Mouse (Mus musculus) urinary bladder, postnatal 25 days (tissue): ENCODE measurements at regions not wholly inside any gene's neighbourhood (a gene's known extent, or its start where the extent isn't known, plus 50 kb on each side); places are given as distances from the start of the nearest gene placed in this dataset.
"Not testable (repeated sequence)": the region's sequence is repeated elsewhere in the genome, so short reads cannot be mapped to it uniquely, and the experiment has no call there.

Experiments
- DNase-seq: peaks from one replicate; pipeline ENCODE4 v3.0.0; 2022; ENCODE audit warnings: low spot score

DNA sequence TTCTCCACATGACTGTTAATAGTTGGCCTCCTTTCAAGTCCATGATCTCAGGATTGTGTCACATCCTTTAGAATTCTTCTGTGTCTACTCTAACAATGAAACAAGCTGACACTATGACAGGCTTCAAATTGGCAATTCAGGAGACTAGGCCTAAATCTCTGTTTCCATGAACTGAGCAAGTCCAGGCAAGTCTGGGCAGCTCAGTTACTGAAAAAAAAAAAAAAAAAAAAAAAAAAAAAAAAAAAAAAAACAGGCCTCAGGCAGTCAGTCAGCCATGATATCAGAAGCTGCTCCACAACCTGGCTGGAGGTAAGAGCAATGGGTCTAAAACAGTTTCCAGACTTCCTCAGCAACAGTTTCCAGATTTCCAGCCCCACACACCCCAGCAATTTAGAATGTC lies 475.6 kb downstream of the Inhba start:
- DNase-seq = no peak

DNA sequence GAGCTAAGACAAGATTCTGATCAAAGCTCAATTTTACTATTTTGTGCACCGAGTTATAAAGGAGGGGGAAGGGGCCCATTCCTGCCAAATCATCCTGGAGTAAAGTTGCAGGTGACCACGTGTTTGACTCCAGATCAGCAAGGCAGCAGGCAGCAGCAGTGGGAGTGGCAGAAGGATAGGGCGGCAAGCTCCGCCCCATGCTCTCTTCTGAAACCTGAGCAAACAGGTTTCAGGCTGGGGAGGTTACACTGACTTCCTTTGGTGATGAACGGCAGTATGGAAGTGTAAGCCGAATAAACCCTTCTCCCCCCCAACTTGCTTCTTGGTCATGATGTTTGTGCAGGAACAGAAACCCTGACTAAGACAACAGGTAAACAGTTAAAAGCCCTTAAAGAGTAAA lies 479.0 kb downstream of the Inhba start:
- DNase-seq = not testable (repeated sequence)

DNA sequence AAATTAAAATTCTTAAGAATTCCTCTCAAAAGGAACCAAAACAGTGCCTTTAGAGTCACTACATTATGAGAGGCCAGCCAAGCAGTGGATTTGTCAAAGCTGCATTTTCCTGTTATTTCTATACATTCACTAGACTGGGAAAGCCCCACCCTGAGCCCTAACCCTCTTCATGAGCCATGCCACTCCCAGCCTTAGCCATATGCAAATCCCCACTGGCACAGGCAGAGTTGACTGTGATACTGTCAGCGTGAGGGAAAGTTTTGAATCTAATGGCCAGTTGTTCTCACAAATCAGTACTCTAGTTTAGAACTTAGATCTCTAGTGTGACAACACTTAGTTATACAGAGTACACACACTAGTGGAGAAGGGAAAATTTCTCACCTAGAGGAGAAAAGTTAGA lies 486.4 kb downstream of the Inhba start:
- no peak for DNase-seq

GRCm38 (mm10) chr13:16512876-16513275 lies 501.2 kb downstream of the Inhba start:
- no peak for DNase-seq

- no peak for DNase-seq
Measured at GRCm38 (mm10) chr13:16515195-16515594, 503.5 kb downstream of the Inhba start.

GRCm38 (mm10) chr13:16529036-16529435 lies 517.4 kb downstream of the Inhba start:
- no peak for DNase-seq

DNA sequence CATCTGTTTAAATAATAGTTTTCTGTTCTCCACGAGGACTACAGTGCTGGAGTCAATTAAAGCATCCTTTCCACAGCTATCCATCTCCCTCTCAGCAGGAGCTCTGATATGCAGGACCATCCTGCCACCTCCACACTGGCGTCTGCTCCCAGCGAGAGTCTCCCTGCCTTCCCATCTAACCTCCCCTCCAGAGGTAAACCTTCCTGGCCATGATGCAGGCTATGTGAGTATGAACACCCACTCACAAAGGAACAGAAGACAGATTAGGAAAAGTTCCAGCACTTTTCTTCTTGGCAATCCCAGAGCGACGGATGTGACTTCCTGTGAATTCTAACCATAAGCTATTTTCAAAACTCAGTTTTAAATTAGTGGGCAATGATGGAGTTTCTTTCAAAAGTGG lies 532.1 kb downstream of the Inhba start:
- no peak for DNase-seq

GRCm38 (mm10) chr13:16550060-16550459 lies 538.4 kb downstream of the Inhba start:
- no peak for DNase-seq

DNA sequence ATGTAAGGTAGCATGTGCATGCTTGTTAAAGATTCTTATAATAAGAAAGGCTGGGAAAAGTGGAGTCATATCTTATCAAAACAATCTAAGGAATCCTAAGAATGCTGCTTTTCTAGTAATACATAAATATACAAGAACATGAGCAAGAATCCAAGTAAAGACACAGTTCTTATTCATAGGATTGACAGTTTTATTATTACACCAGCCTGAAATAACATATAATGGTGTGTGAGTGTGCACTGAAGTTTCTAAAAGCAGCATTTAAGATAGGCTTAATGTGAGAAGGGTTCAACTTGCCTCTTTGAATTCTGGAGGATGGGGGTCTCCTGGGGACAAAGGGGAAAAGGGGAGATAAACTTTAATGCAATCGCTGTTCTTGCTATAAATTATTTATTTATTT lies 553.3 kb downstream of the Inhba start:
- no peak for DNase-seq

- DNase-seq = no peak
Measured at GRCm38 (mm10) chr13:16574069-16574468, 562.4 kb downstream of the Inhba start.

DNA sequence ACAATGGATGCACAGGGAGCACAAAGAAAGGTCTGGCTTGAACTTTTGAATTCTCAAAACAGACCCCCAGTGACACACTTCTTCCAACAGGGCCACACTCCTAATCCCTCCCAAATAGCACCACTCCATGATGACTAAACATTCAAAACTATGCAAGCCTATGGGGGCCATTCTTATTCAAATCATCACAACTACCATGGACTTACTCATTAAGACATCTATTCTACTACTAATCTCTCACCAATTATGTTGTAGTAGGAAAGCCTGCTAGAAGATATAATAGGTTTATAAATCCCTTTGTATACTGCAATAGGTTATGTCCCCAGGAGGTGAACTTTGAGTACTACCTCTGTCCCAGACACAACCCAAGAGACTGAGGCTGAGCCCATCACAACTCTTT lies 574.6 kb downstream of the Inhba start:
- no peak for DNase-seq

DNA sequence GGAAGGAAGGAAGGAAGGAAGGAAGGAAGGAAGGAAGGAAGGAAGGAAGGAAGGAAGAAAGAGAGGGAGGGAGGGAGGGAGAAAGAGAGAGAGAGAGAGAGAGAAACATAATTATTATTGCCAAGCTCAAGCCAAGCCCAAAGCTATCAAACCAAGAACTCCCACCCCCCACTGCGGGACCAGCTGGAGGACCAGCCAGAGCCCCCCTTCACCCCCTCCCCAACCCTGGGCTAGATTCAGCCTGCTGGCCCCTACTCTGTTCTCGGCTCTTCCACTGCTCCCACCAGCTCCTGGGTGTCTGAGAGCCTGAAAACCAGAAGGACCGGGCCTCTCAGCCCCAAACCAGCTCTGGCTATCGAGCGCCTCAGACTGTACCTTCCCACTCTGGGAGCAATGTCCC lies 608.1 kb downstream of the Inhba start:
- DNase-seq = no peak

GRCm38 (mm10) chr13:16626584-16626983 lies 614.9 kb downstream of the Inhba start:
- DNase-seq = no peak

DNA sequence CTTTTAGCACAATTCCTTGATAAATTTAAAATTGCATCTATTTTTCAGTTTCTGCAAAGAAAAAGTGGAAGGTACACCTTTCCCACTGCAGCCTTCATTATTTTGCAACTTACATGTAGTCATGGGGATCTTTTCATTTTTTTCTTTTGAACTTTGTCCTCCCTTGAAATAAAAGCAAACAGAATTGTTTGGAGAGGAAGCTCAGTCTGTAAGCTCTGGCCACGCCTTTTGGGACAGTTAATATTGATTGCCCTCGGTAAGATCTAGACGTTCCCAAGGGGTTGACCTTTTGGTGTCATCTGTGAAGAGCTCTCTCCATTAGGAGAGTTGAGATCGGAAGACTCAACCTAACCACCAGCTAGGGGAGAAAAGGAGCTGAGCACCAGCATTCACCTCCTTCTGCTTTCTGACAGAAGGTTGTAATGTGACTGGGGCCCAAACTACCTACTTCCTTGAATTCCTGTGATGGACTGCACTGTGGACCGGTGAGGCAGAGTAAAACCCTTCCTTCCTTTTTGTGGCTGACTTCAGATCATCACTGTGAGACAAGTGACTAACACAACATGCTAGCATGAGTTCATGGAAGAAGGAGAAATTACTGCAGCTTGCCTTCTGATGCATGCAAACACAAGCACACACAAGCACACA lies 621.9 kb downstream of the Inhba start:
- no peak for DNase-seq

DNA sequence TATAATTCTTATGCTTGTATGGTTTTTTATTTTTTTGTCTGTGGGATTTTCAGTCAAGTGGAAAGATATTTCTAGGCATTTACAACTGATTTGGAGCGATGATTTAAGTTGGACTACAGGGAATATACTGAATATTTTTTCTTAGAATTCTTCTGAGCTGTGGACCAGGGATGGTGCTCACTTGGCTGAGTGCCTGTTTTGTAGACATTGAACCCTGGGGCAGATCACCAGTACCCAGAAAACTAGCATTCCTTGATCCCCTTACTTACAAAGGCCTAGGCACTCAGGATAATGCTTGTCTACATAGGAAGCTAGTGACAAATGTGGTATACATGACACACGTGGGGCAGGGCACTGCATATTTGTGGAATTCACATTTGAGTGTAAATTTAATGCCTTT lies 624.6 kb downstream of the Inhba start:
- no peak for DNase-seq

GRCm38 (mm10) chr13:16641611-16642449 lies 630.2 kb downstream of the Inhba start:
- no peak for DNase-seq

- no peak for DNase-seq
Measured at GRCm38 (mm10) chr13:16642450-16642994, 630.9 kb downstream of the Inhba start.

DNA sequence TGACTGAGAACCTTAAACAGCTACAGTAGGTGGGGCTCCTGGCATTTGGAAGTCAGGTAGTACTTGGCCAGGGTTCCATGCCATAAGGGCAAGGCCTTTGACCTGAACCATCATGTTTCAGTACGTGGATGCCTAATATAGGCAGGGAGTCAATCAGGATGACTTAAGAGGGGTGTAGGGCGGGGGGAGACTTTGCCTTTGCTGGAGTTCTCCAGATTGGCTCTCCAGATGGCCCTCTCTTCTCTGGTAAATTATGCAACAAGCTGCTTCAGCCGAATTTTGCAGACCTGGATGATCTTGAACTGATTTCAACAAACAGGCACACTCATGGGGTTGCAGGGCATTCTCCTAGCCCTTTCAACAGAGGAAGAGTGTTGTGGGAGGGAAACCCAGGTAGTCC lies 633.7 kb downstream of the Inhba start:
- DNase-seq = no peak

- DNase-seq = no peak
Measured at GRCm38 (mm10) chr13:16646056-16646455, 634.4 kb downstream of the Inhba start.

- no peak for DNase-seq
Measured at GRCm38 (mm10) chr13:16646649-16647048, 635.0 kb downstream of the Inhba start.

DNA sequence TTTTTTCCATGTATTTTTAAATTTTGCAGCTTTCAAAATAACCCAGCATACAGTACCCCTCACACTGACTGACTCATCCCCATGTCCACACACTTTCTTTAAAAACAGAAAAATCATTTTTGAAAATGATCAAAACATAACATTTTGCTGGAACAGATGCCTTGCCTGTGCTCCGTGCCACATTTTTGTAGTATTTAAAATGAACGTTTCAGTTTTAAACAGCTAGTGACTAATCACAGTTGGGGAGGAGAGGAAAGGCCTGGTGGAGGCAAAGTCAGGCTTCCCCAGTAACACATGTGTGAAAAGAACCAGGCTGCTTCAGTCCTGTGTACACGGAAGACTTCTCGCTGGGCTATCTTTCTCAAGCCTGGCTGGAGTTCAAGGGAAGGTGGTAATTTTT lies 644.5 kb downstream of the Inhba start:
- no peak for DNase-seq

DNA sequence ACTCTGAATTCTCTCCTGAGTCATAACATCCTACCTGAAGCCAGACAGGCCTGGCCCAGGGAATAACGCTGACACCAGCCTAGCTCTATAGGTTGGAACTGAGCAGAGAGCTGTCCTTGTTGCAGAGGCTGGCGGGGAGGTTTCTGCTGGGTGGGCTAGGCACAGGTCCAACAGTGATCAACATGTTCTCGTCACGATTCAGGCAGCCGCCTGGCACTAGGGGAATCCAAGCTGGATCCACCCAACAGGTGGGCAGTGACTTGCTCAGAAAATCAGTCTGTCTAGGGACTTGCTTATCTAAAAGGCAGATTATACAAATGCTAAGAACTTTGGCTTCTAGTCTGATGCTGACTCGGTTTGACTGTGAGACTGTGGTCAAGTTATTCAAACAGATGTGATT lies 648.2 kb downstream of the Inhba start:
- DNase-seq = no peak

- no peak for DNase-seq
Measured at GRCm38 (mm10) chr13:16668652-16669051, 657.0 kb downstream of the Inhba start.
